Mouse (Mus musculus) bone marrow macrophage, adult 2 months (primary cell): ENCODE measurements around the gene Cenpl. TPM values are rescaled to one million over a fixed set of nuclear protein-coding genes. Genes with fewer than 3 reads are reported as not detected.

Experiments used
- H3K27ac ChIP-seq: 2 replicates; pipeline ENCODE4 v1.5.1; 2012; ENCODE audit warnings: low read depth, low read length; ENCODE audit not compliant: insufficient read depth
- H3K4me1 ChIP-seq: 2 replicates; pipeline ENCODE4 v1.6.1; 2012; ENCODE audit warnings: low read length; ENCODE audit not compliant: control insufficient read depth, insufficient read depth
- H3K4me3 ChIP-seq: 2 replicates; pipeline ENCODE4 v1.5.1; 2012; ENCODE audit warnings: mild to moderate bottlenecking, low read length, moderate library complexity; ENCODE audit not compliant: insufficient read depth
- CTCF ChIP-seq: IDR thresholded peaks from 2 replicates; pipeline ENCODE4 v1.5.1; 2012; ENCODE audit warnings: low read depth, mild to moderate bottlenecking, low read length, moderate library complexity
- POLR2A ChIP-seq: IDR thresholded peaks from 2 replicates; pipeline ENCODE4 v1.6.1; 2012; ENCODE audit warnings: mild to moderate bottlenecking, low read depth, low read length, borderline replicate concordance
- polyA plus RNA-seq: library from polyadenylated mRNA; stranded (reverse); fragments of >200 nt; gene quantifications from 2 replicates; pipeline ENCODE4 v1.2.4, GENCODE M21; 2012; ENCODE audit not compliant: missing spikeins, insufficient read depth, insufficient read length

The Cenpl gene
- polyA plus RNA-seq, 1 experiment = 22.1 TPM

GRCm38 (mm10) chr1:161040855-161041254 lies 29.7 kb upstream of the Cenpl start:
- TF ChIP-seq POLR2A (no peak), CTCF (no peak)
- H3K4me3 ChIP-seq = no peak overlapping the region
- H3K27ac ChIP-seq = no peak overlapping the region
- no peaks in the 10 kb centered on the region for H3K4me1 ChIP-seq

- Histone ChIP-seq H3K4me3 (no peak overlapping the region), H3K4me1 (no peaks in the 10 kb centered on the region), H3K27ac (no peak overlapping the region)
- TF ChIP-seq CTCF (no peak), POLR2A (no peak)
These were observed 29.1 kb upstream of the Cenpl start for GRCm38 (mm10) chr1:161041261-161042020.

GRCm38 (mm10) chr1:161046972-161047371 lies 23.5 kb upstream of the Cenpl start:
- no peak overlapping the region for H3K27ac ChIP-seq
- 0 out of 2 replicates have a peak, but pooled peaks cover 2% of the 10 kb centered on the region for H3K4me1 ChIP-seq
- TF ChIP-seq CTCF (no peak), POLR2A (no peak)
- no peak overlapping the region for H3K4me3 ChIP-seq

- Histone ChIP-seq H3K4me1 (peaks cover 2% of the 10 kb centered on the region; the same call in 1 of the 2 replicates), H3K27ac (no peak overlapping the region), H3K4me3 (no peak overlapping the region)
- TF ChIP-seq POLR2A (no peak), CTCF (no peak)
These were observed 13.3 kb upstream of the Cenpl start for GRCm38 (mm10) chr1:161057164-161057563.

GRCm38 (mm10) chr1:161063351-161063750 lies 7.2 kb upstream of the Cenpl start:
- TF ChIP-seq CTCF (no peak), POLR2A (no peak)
- no peaks in the 10 kb centered on the region for H3K4me1 ChIP-seq
- no peak overlapping the region for H3K27ac ChIP-seq
- H3K4me3 ChIP-seq = no peak overlapping the region

- peak overlapping the region; percentile 23 for H3K27ac ChIP-seq
- peak overlapping the region; percentile 77 for H3K4me3 ChIP-seq
- TF ChIP-seq CTCF (no peak), POLR2A (no peak)
- H3K4me1 ChIP-seq = peaks cover 22% of the 10 kb centered on the region
These were observed 733 bp downstream of the Cenpl start for GRCm38 (mm10) chr1:161071272-161071620.

GRCm38 (mm10) chr1:161076238-161076637 lies 5.7 kb downstream of the Cenpl start:
- TF ChIP-seq POLR2A = no peak
- no peak for TF ChIP-seq CTCF
- peaks cover 29% of the 10 kb centered on the region for H3K4me1 ChIP-seq
- H3K4me3 ChIP-seq = peak overlapping the region; percentile 61
- peak overlapping the region; percentile 66 for H3K27ac ChIP-seq

GRCm38 (mm10) chr1:161077243-161077642 lies 6.7 kb downstream of the Cenpl start:
- TF ChIP-seq CTCF = no peak
- no peak for TF ChIP-seq POLR2A
- no peak overlapping the region for H3K4me3 ChIP-seq
- H3K27ac ChIP-seq = no peak overlapping the region
- peaks cover 29% of the 10 kb centered on the region for H3K4me1 ChIP-seq

GRCm38 (mm10) chr1:161099721-161100405 lies 29.4 kb downstream of the Cenpl start:
- Histone ChIP-seq H3K4me3 (no peak overlapping the region), H3K4me1 (no peaks in the 10 kb centered on the region), H3K27ac (no peak overlapping the region)
- TF ChIP-seq CTCF (no peak), POLR2A (no peak)

GRCm38 (mm10) chr1:161103842-161104241 lies 33.3 kb downstream of the Cenpl start:
- Histone ChIP-seq H3K27ac (no peak overlapping the region), H3K4me3 (no peak overlapping the region), H3K4me1 (no peaks in the 10 kb centered on the region)
- TF ChIP-seq POLR2A (no peak), CTCF (no peak)

- H3K27ac ChIP-seq = no peak overlapping the region
- no peak overlapping the region for H3K4me3 ChIP-seq
- no peaks in the 10 kb centered on the region for H3K4me1 ChIP-seq
- TF ChIP-seq POLR2A = no peak
These were observed 38.7 kb downstream of the Cenpl start for GRCm38 (mm10) chr1:161109216-161109615.
